38 mouse cellular contexts compared by ENCODE assay signal in the genomic region with DNA sequence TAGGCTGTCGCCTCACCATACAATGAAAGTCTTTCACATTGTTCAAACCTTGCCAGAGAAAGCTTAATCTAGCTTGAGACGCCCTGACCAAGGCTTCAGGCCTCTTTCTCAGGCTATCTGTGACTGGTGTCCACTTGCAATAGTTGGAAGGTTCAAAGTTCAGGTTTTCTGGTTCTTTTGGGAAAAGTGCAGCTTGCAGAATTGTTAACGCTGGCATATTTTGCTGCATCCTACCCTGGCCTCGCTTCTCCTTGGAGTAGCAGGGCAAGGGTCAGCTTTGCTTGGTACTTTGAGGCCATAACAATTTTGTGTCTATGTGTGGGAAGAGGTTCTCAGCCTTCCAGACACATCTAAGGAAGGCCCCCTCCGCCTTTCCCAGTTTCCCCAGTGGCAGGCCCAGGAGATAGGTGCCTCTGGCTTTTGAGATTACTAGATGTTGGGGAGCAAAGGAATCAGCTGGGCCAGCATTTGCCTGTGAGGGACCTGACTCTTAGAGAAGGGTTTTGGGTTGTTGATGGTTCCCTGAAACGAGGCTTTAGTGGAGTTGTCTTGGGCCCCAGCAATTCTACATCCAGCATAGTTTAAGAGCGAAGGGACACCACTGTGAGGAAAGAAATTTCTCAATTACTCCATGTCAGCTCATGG. TPM values are rescaled to one million over a fixed set of nuclear protein-coding genes. Genes with fewer than 3 reads are reported as not detected.
A peak's percentile ranks its signal among the peaks of the same experiment; 100 is the strongest.
DNase-seq lines count a peak whose midpoint lies in the region; ATAC-seq lines count a peak whose summit lies in the region.
"Had no signal": no experiment of that assay in that cellular context is flagged by ENCODE, and none has a peak within 500 bp of the region (broad histone marks: within the 10 kb centered on the region; RNA-seq: fewer than 3 reads in every experiment).

No protein-coding gene starts in this region.

- peaks cover 8% of the 10 kb centered on the region; the same call in 1 of the 2 replicates for H3K9me3 ChIP-seq in liver, embryonic 12.5 days (replicated peaks)
- peaks cover 5% of the 10 kb centered on the region for H3K9me3 ChIP-seq in limb, embryonic 13.5 days
- H3K9me3 ChIP-seq in forebrain, embryonic 13.5 days (replicated peaks), result peaks cover 5% of the 10 kb centered on the region
- H3K9me3 ChIP-seq: lung, embryonic 15.5 days had no signal

- H3K27me3 ChIP-seq in liver, embryonic 12.5 days (replicated peaks), result no peaks in the 10 kb centered on the region
- H3K27me3 ChIP-seq in limb, embryonic 13.5 days, result no peaks in the 10 kb centered on the region
- H3K27me3 ChIP-seq in forebrain, embryonic 13.5 days, result no peaks in the 10 kb centered on the region
- H3K27me3 ChIP-seq: CH12.LX; heart, embryonic 12.5 days; lung, embryonic 15.5 days had no signal

- H3K27ac ChIP-seq in liver, embryonic 12.5 days, result no peak overlapping the region
- H3K27ac ChIP-seq in limb, embryonic 13.5 days, result 0 out of 2 replicates have a peak overlapping the region, but pooled peaks have one; percentile 16
- no peak overlapping the region for H3K27ac ChIP-seq in forebrain, embryonic 13.5 days
- H3K27ac ChIP-seq: heart, adult 2 months; hindbrain, embryonic 14.5 days; layer of hippocampus, adult 2 months; liver, embryonic 15.5 days; lung, embryonic 15.5 days; stomach, postnatal 0 days had no signal

- intact Hi-C loops in left cerebral cortex, postnatal 36 days (cut with DNase I), result no loop called here

- peaks cover 13% of the 10 kb centered on the region for H3K4me1 ChIP-seq in liver, embryonic 12.5 days
- peaks cover 6% of the 10 kb centered on the region; the same call in 1 of the 2 replicates for H3K4me1 ChIP-seq in limb, embryonic 13.5 days
- no peaks in the 10 kb centered on the region for H3K4me1 ChIP-seq in forebrain, embryonic 13.5 days
- H3K4me1 ChIP-seq: lung, embryonic 15.5 days had no signal

- no peak overlapping the region for H3K9ac ChIP-seq in liver, embryonic 12.5 days
- H3K9ac ChIP-seq in limb, embryonic 13.5 days, result no peak overlapping the region
- H3K9ac ChIP-seq in forebrain, embryonic 13.5 days, result no peak overlapping the region
- H3K9ac ChIP-seq: forebrain, postnatal 0 days; heart, embryonic 12.5 days; hindbrain, embryonic 14.5 days; liver, embryonic 15.5 days; lung, embryonic 15.5 days had no signal

- H3K4me3 ChIP-seq in liver, embryonic 12.5 days, result no peak overlapping the region
- no peak overlapping the region for H3K4me3 ChIP-seq in limb, embryonic 13.5 days
- H3K4me3 ChIP-seq in forebrain, embryonic 13.5 days, result no peak overlapping the region
- H3K4me3 ChIP-seq: erythroblast, embryonic 14.5 days; heart, adult 2 months; heart, embryonic 12.5 days; layer of hippocampus, adult 2 months; liver, embryonic 15.5 days; lung, embryonic 15.5 days had no signal

- no peaks in the 10 kb centered on the region for H3K36me3 ChIP-seq in liver, embryonic 12.5 days
- H3K36me3 ChIP-seq in limb, embryonic 13.5 days, result peaks cover 3% of the 10 kb centered on the region; the same call in 1 of the 2 replicates
- H3K36me3 ChIP-seq in forebrain, embryonic 13.5 days (ENCODE audit: poor library complexity, severe bottlenecking), result no peaks in the 10 kb centered on the region
- H3K36me3 ChIP-seq: heart, embryonic 12.5 days; liver, embryonic 15.5 days; lung, embryonic 15.5 days had no signal

- peak overlapping the region; percentile 12; the same call in 1 of the 2 replicates for H3K4me2 ChIP-seq in liver, embryonic 12.5 days
- H3K4me2 ChIP-seq in limb, embryonic 13.5 days (replicated peaks), result no peak overlapping the region
- H3K4me2 ChIP-seq in forebrain, embryonic 13.5 days, result no peak overlapping the region
- H3K4me2 ChIP-seq: heart, embryonic 12.5 days; hindbrain, embryonic 14.5 days; liver, embryonic 15.5 days; lung, embryonic 15.5 days; midbrain, embryonic 11.5 days had no signal

- WGBS in liver, embryonic 12.5 days (ENCODE audit: insufficient replicate concordance), result 64% methylated on average over 7 of the region's 7 CpGs
- WGBS in limb, embryonic 13.5 days, result 74% methylated on average over 7 of the region's 7 CpGs
- WGBS in forebrain, embryonic 13.5 days, result 82% methylated on average over 7 of the region's 7 CpGs

- peak; percentile 66 for DNase-seq in kidney, adult 11 months
- DNase-seq in kidney, postnatal 10 days, result no peak
- DNase-seq in liver, result no peak
- peak; percentile 50 for DNase-seq in kidney, postnatal 14 days
- DNase-seq in left cerebral cortex, postnatal 36 days (ENCODE audit: low spot score in 2 of 2), result no peak
- DNase-seq: adrenal gland, postnatal 25 days; cerebellum, adult 2 months; cerebellum, postnatal 14 days; forebrain, postnatal 0 days; heart, adult 2 months; left cerebral cortex, postnatal 4 days; lung, postnatal 36 days; right cerebral cortex, adult 18-20 months; thymus, adult 18-20 months; thymus, postnatal 36 days had no signal

- ATAC-seq in liver, embryonic 12.5 days, result no peak
- ATAC-seq in limb, embryonic 13.5 days (ENCODE audit: low FRiP score, low read depth), result no peak
- ATAC-seq in forebrain, embryonic 13.5 days, result no peak
- ATAC-seq: forebrain, postnatal 0 days; intestine, postnatal 0 days; midbrain, embryonic 16.5 days had no signal

RNA-seq across cellular contexts. Expression of gene Dupd1, which starts 18.1 kb away (rescaled TPM):
- not detected in 2 replicates for polyA plus RNA-seq in liver, embryonic 12.5 days (2016; fragmentation: Nextera tagmentation; extraction: Ambion mirVana)
- 0.97 and 1.2 TPM in 2 replicates for polyA plus RNA-seq in limb, embryonic 13.5 days (2015; fragmentation: Nextera tagmentation; extraction: Ambion mirVana)
- total RNA-seq in left cerebral cortex, postnatal 36 days (2021), result under 1 TPM in 1 of 2 experiments, not detected in 1; 0.37 TPM
- not detected in 2 replicates for polyA plus RNA-seq in forebrain, embryonic 13.5 days (2015; fragmentation: Nextera tagmentation; extraction: Ambion mirVana)
- total RNA-seq: CH12.LX; ES-E14; heart, adult 2 months; hematopoietic stem cell, adult 5-6 weeks; left cerebral cortex, adult 8-10 months; left cerebral cortex, postnatal 4 days; megakaryocyte, adult 5-6 weeks; neutrophil, adult 5-6 weeks had no signal
- polyA plus RNA-seq: cerebellum, adult 2 months; forebrain, embryonic 11.5 days; hindbrain, embryonic 14.5 days; intestine, postnatal 0 days; lung, embryonic 15.5 days; midbrain, embryonic 11.5 days; spleen, adult 2 months; stomach, postnatal 0 days had no signal

RNA-seq across cellular contexts. Expression of gene Samd8, which starts 54.0 kb away (rescaled TPM):
- 4.1 and 5.3 TPM in 2 replicates for polyA plus RNA-seq in liver, embryonic 12.5 days (2016; fragmentation: Nextera tagmentation; extraction: Ambion mirVana)
- 10.8 and 12.2 TPM in 2 replicates for polyA plus RNA-seq in limb, embryonic 13.5 days (2015; fragmentation: Nextera tagmentation; extraction: Ambion mirVana)
- 10 to 100 TPM; 80.4 TPM for total RNA-seq in left cerebral cortex, postnatal 36 days (2021)
- 17.8 and 18.3 TPM in 2 replicates for polyA plus RNA-seq in forebrain, embryonic 13.5 days (2015; fragmentation: Nextera tagmentation; extraction: Ambion mirVana)

RNA-seq across cellular contexts. Expression of gene Dusp13, which starts 54.7 kb away (rescaled TPM):
- not detected in 2 replicates for polyA plus RNA-seq in liver, embryonic 12.5 days (2016; fragmentation: Nextera tagmentation; extraction: Ambion mirVana)
- 0.46 and 0.54 TPM in 2 replicates for polyA plus RNA-seq in limb, embryonic 13.5 days (2015; fragmentation: Nextera tagmentation; extraction: Ambion mirVana)
- not detected for total RNA-seq in left cerebral cortex, postnatal 36 days (2021)
- not detected in 2 replicates for polyA plus RNA-seq in forebrain, embryonic 13.5 days (2015; fragmentation: Nextera tagmentation; extraction: Ambion mirVana)
- total RNA-seq: adrenal gland, postnatal 25 days; CH12.LX; hematopoietic stem cell, adult 5-6 weeks; left cerebral cortex, postnatal 4 days; megakaryocyte, adult 5-6 weeks; neutrophil, adult 5-6 weeks had no signal
- polyA plus RNA-seq: erythroblast, embryonic 14.5 days; forebrain, embryonic 11.5 days; heart, postnatal 0 days; lung, embryonic 15.5 days; midbrain, embryonic 11.5 days; midbrain, embryonic 16.5 days; neural tube, embryonic 11.5 days had no signal

Comparison
In these comparisons a context has a peak if more than half of its experiments do, and no peak if none do; other contexts are left out.
1. DNase-seq: peak in kidney, adult 11 months (single experiment) and kidney, postnatal 14 days (single experiment); none in kidney, postnatal 10 days (single experiment), liver (single experiment) and left cerebral cortex, postnatal 36 days (0 of 2).